In genomic region chr5:53108668-53109067, GRCm38 (mm10) we compare ENCODE assay signal across 15 mouse cellular contexts.
A peak's percentile ranks its signal among the peaks of the same experiment; 100 is the strongest.
DNase-seq lines count a peak whose midpoint lies in the region; ATAC-seq lines count a peak whose summit lies in the region.
"Had no signal": no experiment of that assay in that cellular context is flagged by ENCODE, and none has a peak within 500 bp of the region (broad histone marks: within the 10 kb centered on the region; RNA-seq: fewer than 3 reads in every experiment).

No protein-coding gene starts in this region.

- no peak overlapping the region for H3K4me2 ChIP-seq in intestine, embryonic 16.5 days (ENCODE audit: low read depth, low read length)
- no peak overlapping the region for H3K4me2 ChIP-seq in intestine, embryonic 15.5 days (replicated peaks)
- H3K4me2 ChIP-seq in embryonic facial prominence, embryonic 11.5 days (ENCODE audit: low read depth, low read length), result no peak overlapping the region
- H3K4me2 ChIP-seq: hindbrain, embryonic 12.5 days; liver, embryonic 13.5 days; neural tube, embryonic 13.5 days had no signal

- no peaks in the 10 kb centered on the region for H3K27me3 ChIP-seq in intestine, embryonic 16.5 days (replicated peaks; ENCODE audit: control insufficient read depth, insufficient read depth, low read length)
- no peaks in the 10 kb centered on the region for H3K27me3 ChIP-seq in intestine, embryonic 15.5 days (replicated peaks)
- H3K27me3 ChIP-seq in embryonic facial prominence, embryonic 11.5 days (ENCODE audit: control insufficient read depth, insufficient read depth, low read length), result no peaks in the 10 kb centered on the region
- H3K27me3 ChIP-seq: hindbrain, embryonic 12.5 days; liver, embryonic 13.5 days; neural tube, embryonic 13.5 days had no signal

- WGBS in intestine, embryonic 16.5 days, result 89% methylated on average over 1 of the region's 1 CpGs
- 96% methylated on average over 1 of the region's 1 CpGs for WGBS in intestine, embryonic 15.5 days
- WGBS in embryonic facial prominence, embryonic 11.5 days, result 81% methylated on average over 1 of the region's 1 CpGs

- H3K9me3 ChIP-seq in intestine, embryonic 16.5 days (ENCODE audit: control insufficient read depth, low read length), result 0 out of 2 replicates have a peak, but pooled peaks cover 4% of the 10 kb centered on the region
- no peaks in the 10 kb centered on the region for H3K9me3 ChIP-seq in intestine, embryonic 15.5 days
- H3K9me3 ChIP-seq in embryonic facial prominence, embryonic 11.5 days (replicated peaks; ENCODE audit: control insufficient read depth, low read length), result no peaks in the 10 kb centered on the region
- H3K9me3 ChIP-seq: hindbrain, embryonic 12.5 days; liver, embryonic 13.5 days; neural tube, embryonic 13.5 days had no signal

- H3K27ac ChIP-seq in intestine, embryonic 16.5 days (ENCODE audit: low read length), result peak overlapping the region; percentile 45; the same call in 1 of the 2 replicates
- H3K27ac ChIP-seq in intestine, embryonic 15.5 days, result no peak overlapping the region
- no peak overlapping the region for H3K27ac ChIP-seq in embryonic facial prominence, embryonic 11.5 days (replicated peaks; ENCODE audit: low read depth, low read length)
- H3K27ac ChIP-seq: forebrain, embryonic 10.5 days; hindbrain, embryonic 12.5 days; liver, embryonic 13.5 days; macrophage; neural tube, embryonic 13.5 days had no signal

- H3K36me3 ChIP-seq in intestine, embryonic 16.5 days (ENCODE audit: control insufficient read depth, insufficient read depth, low read length), result peaks cover 7% of the 10 kb centered on the region; the same call in 1 of the 2 replicates
- H3K36me3 ChIP-seq in intestine, embryonic 15.5 days, result peaks cover 4% of the 10 kb centered on the region
- no peaks in the 10 kb centered on the region for H3K36me3 ChIP-seq in embryonic facial prominence, embryonic 11.5 days (replicated peaks; ENCODE audit: control insufficient read depth, insufficient read depth, low read depth, low read length)
- H3K36me3 ChIP-seq: liver, embryonic 13.5 days; neural tube, embryonic 13.5 days had no signal

- no peak overlapping the region for H3K9ac ChIP-seq in intestine, embryonic 16.5 days (ENCODE audit: low read depth, low read length)
- no peak overlapping the region for H3K9ac ChIP-seq in intestine, embryonic 15.5 days
- no peak overlapping the region for H3K9ac ChIP-seq in embryonic facial prominence, embryonic 11.5 days (replicated peaks; ENCODE audit: low read length)
- H3K9ac ChIP-seq: hindbrain, embryonic 12.5 days; liver, embryonic 13.5 days; neural tube, embryonic 13.5 days had no signal

- ATAC-seq in intestine, embryonic 16.5 days, result no peak
- no peak for ATAC-seq in intestine, embryonic 15.5 days
- ATAC-seq in embryonic facial prominence, embryonic 11.5 days (replicated peaks; ENCODE audit: insufficient number of reproducible peaks, low FRiP score, low TSS enrichment, low read depth), result no peak

- peak; percentile 21 for DNase-seq in retina, embryonic 14.5 days (ENCODE audit: low spot score)
- DNase-seq in retina, postnatal 1 day, result no peak
- DNase-seq in embryonic facial prominence, embryonic 11.5 days (ENCODE audit: low spot score), result peak; percentile 19
- no peak for DNase-seq in urinary bladder, adult 18-20 months (ENCODE audit: low spot score in 2 of 2)
- DNase-seq in thymus, postnatal 25 days, result no peak
- DNase-seq: adrenal gland, postnatal 14 days; gastrocnemius, postnatal 25 days; liver, embryonic 13.5 days; midbrain, embryonic 14.5 days had no signal

- peaks cover 8% of the 10 kb centered on the region for H3K4me1 ChIP-seq in intestine, embryonic 16.5 days (ENCODE audit: control insufficient read depth, insufficient read depth, low read length)
- peaks cover 20% of the 10 kb centered on the region; the same call in 1 of the 2 replicates for H3K4me1 ChIP-seq in intestine, embryonic 15.5 days (replicated peaks)
- no peaks in the 10 kb centered on the region for H3K4me1 ChIP-seq in embryonic facial prominence, embryonic 11.5 days (ENCODE audit: control insufficient read depth, insufficient read depth, low read length)
- H3K4me1 ChIP-seq: liver, embryonic 13.5 days had no signal

- H3K4me3 ChIP-seq in intestine, embryonic 16.5 days (ENCODE audit: low read length), result no peak overlapping the region
- no peak overlapping the region for H3K4me3 ChIP-seq in intestine, embryonic 15.5 days (replicated peaks)
- H3K4me3 ChIP-seq in embryonic facial prominence, embryonic 11.5 days (ENCODE audit: low read depth, low read length), result no peak overlapping the region
- H3K4me3 ChIP-seq: forebrain, embryonic 10.5 days; hindbrain, embryonic 12.5 days; liver, embryonic 13.5 days; neural tube, embryonic 13.5 days had no signal

Comparison
In these comparisons a context has a peak if more than half of its experiments do, and no peak if none do; other contexts are left out.
1. DNase-seq: peak in retina, embryonic 14.5 days (single experiment) and embryonic facial prominence, embryonic 11.5 days (single experiment); none in retina, postnatal 1 day (single experiment), urinary bladder, adult 18-20 months (0 of 2) and thymus, postnatal 25 days (single experiment).